Mouse (Mus musculus) heart, postnatal 0 days (tissue): Measurements from ENCODE around the gene Dars2.

Experiments used
- CTCF ChIP-seq: IDR thresholded peaks from 2 replicates; pipeline ENCODE4 v1.5.1; 2016; ENCODE audit warnings: antibody characterized with exemption, control low read depth, low read depth
- EP300 ChIP-seq: IDR thresholded peaks from 2 replicates; pipeline ENCODE4 v1.6.1; 2016; ENCODE audit warnings: antibody characterized with exemption, low read depth

- no peak for TF ChIP-seq CTCF
- no peak for TF ChIP-seq EP300
Measured at GRCm38 (mm10) chr1:161103842-161104241, 33.4 kb upstream of the Dars2 start.
